Mouse (Mus musculus) embryonic facial prominence, embryonic 12.5 days (tissue): ENCODE measurements around the gene Zscan22. TPM values are rescaled to one million over a fixed set of nuclear protein-coding genes. Genes with fewer than 3 reads are reported as not detected.
"Not testable (repeated sequence)": the region's sequence is repeated elsewhere in the genome, so short reads cannot be mapped to it uniquely, and the experiment has no call there.

Experiments
- ATAC-seq: fragments of 200-750 bp; cut with Nextera tagmentation; 2 replicates; pipeline ENCODE4 v1.8.0; 2017; ENCODE audit not compliant: insufficient number of reproducible peaks, insufficient read depth, low FRiP score, low TSS enrichment
- H3K27ac ChIP-seq: fragments of 300-500 bp; sonication (generic); 2 replicates; pipeline ENCODE4 v1.5.1; 2016; ENCODE audit warnings: mild to moderate bottlenecking
- H3K27me3 ChIP-seq: fragments of 300-500 bp; sonication (generic); 2 replicates; pipeline ENCODE4 v1.6.1; 2016; ENCODE audit warnings: mild to moderate bottlenecking, moderate library complexity
- H3K36me3 ChIP-seq: fragments of 300-500 bp; sonication (generic); 2 replicates; pipeline ENCODE4 v1.6.1; 2016; ENCODE audit warnings: mild to moderate bottlenecking
- H3K4me1 ChIP-seq: fragments of 300-500 bp; sonication (generic); 2 replicates; pipeline ENCODE4 v1.6.1; 2016
- H3K4me2 ChIP-seq: fragments of 300-500 bp; sonication (generic); replicated peaks from 2 replicates; pipeline ENCODE4 v1.6.1; 2016; ENCODE audit warnings: mild to moderate bottlenecking, moderate library complexity
- H3K4me3 ChIP-seq: fragments of 300-500 bp; sonication (generic); 2 replicates; pipeline ENCODE4 v1.5.1; 2016; ENCODE audit warnings: mild to moderate bottlenecking
- H3K9ac ChIP-seq: fragments of 300-500 bp; sonication (generic); 2 replicates; pipeline ENCODE4 v1.6.1; 2016; ENCODE audit warnings: mild to moderate bottlenecking, moderate library complexity
- H3K9me3 ChIP-seq: fragments of 300-500 bp; sonication (generic); 2 replicates; pipeline ENCODE4 v1.6.1; 2016; ENCODE audit warnings: mild to moderate bottlenecking, moderate library complexity
- WGBS: fragments of 180-500 bp; shearing (Covaris S2); methylation state at CpG from one replicate; pipeline ENCODE4 v1.1.7; 2016; 5-methylcytosine and 5-hydroxymethylcytosine counted together
- polyA plus RNA-seq: library from polyadenylated mRNA; unstranded; fragments of >200 nt; fragmentation: Nextera tagmentation; extraction: Ambion mirVana; gene quantifications from 2 replicates; pipeline ENCODE4 v1.2.1, GENCODE M21; 2016

Zscan22 gene
- 16.8 and 18.2 TPM in 2 replicates for polyA plus RNA-seq

DNA sequence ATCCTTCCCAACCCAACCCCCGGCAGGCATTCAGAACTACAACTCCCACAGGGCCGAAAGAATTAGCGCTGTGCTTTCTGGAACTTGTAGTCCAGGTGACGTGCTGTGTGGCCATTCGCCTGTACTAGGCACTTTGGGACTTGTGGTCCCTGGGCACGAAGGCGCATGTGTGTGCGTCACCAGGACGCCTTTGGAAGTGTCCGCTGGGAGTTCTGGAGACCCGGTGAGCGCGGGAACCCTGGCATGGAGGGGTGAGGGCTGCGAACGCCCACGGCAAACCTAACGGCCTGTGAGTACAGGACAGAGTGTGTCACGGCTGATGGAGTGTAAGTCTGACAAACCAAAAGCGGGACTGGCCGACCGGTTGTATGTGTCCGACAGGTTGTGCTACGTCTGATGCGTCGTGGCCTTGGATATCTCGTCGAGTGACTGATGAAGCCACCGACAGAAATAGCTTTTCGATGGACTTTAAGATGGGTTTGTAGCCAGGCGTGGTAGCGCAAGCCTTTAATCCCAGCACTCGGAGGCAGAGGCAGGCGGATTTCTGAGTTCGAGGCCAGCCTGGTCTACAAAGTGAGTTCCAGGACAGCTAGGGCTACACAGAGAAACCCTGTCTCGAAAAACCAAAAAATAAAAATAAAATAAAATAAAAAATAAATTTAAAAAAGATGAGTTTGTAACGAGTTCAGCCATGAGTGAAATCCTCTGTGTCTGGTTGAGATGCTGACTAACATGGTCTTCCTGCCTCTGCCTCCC, at the start of gene Zscan22:
Zscan22 (plus strand) TSS at position 161 of the 756 bp plus-strand sequence.
- no peaks in the 10 kb centered on the region for H3K9me3 ChIP-seq
- H3K27me3 ChIP-seq, result no peaks in the 10 kb centered on the region
- H3K4me3 ChIP-seq, result peak within 1 kb of the TSS; percentile 51
- ATAC-seq, result peak; percentile 98
- no peak within 1 kb of the TSS for H3K27ac ChIP-seq
- H3K36me3 ChIP-seq, result peaks cover 10% of the 10 kb centered on the region; the same call in 1 of the 2 replicates
- peak within 1 kb of the TSS; percentile 49 for H3K9ac ChIP-seq
- 6% methylated on average over 36 of the region's 36 CpGs for WGBS
- 0 out of 2 replicates have a peak, but pooled peaks cover 6% of the 10 kb centered on the region for H3K4me1 ChIP-seq
- peak within 1 kb of the TSS; percentile 47 for H3K4me2 ChIP-seq

GRCm38 (mm10) chr7:12874301-12874700, 23.3 kb upstream of the Zscan22 start:
- no peak overlapping the region for H3K4me2 ChIP-seq
- H3K9me3 ChIP-seq, result peaks cover 4% of the 10 kb centered on the region; the same call in 1 of the 2 replicates
- ATAC-seq, result no peak
- H3K4me1 ChIP-seq, result no peaks in the 10 kb centered on the region
- H3K4me3 ChIP-seq, result no peak overlapping the region
- H3K27ac ChIP-seq, result no peak overlapping the region
- H3K27me3 ChIP-seq, result no peaks in the 10 kb centered on the region
- no peak overlapping the region for H3K9ac ChIP-seq
- 21% methylated on average over 3 of the region's 3 CpGs for WGBS
- no peaks in the 10 kb centered on the region for H3K36me3 ChIP-seq

GRCm38 (mm10) chr7:12880036-12880435, 17.6 kb upstream of the Zscan22 start:
- H3K4me1 ChIP-seq, result 0 out of 2 replicates have a peak, but pooled peaks cover 6% of the 10 kb centered on the region
- no peak overlapping the region for H3K27ac ChIP-seq
- H3K27me3 ChIP-seq, result no peaks in the 10 kb centered on the region
- H3K9me3 ChIP-seq, result no peaks in the 10 kb centered on the region
- no peak overlapping the region for H3K9ac ChIP-seq
- H3K4me2 ChIP-seq, result no peak overlapping the region
- no peak overlapping the region for H3K4me3 ChIP-seq
- H3K36me3 ChIP-seq, result peaks cover 8% of the 10 kb centered on the region; the same call in 1 of the 2 replicates
- no peak for ATAC-seq

GRCm38 (mm10) chr7:12880497-12880896, 17.1 kb upstream of the Zscan22 start:
- not testable (repeated sequence) for H3K9me3 ChIP-seq, H3K27ac ChIP-seq, H3K9ac ChIP-seq, H3K4me1 ChIP-seq, H3K27me3 ChIP-seq
- peaks cover 12% of the 10 kb centered on the region for H3K36me3 ChIP-seq
- 44% methylated on average over 8 of the region's 8 CpGs for WGBS
- 0 out of 2 replicates have a peak, but pooled peaks have one; percentile 5 for ATAC-seq
- H3K4me2 ChIP-seq, result peak overlapping the region; percentile 70
- peak overlapping the region; percentile 79 for H3K4me3 ChIP-seq

DNA sequence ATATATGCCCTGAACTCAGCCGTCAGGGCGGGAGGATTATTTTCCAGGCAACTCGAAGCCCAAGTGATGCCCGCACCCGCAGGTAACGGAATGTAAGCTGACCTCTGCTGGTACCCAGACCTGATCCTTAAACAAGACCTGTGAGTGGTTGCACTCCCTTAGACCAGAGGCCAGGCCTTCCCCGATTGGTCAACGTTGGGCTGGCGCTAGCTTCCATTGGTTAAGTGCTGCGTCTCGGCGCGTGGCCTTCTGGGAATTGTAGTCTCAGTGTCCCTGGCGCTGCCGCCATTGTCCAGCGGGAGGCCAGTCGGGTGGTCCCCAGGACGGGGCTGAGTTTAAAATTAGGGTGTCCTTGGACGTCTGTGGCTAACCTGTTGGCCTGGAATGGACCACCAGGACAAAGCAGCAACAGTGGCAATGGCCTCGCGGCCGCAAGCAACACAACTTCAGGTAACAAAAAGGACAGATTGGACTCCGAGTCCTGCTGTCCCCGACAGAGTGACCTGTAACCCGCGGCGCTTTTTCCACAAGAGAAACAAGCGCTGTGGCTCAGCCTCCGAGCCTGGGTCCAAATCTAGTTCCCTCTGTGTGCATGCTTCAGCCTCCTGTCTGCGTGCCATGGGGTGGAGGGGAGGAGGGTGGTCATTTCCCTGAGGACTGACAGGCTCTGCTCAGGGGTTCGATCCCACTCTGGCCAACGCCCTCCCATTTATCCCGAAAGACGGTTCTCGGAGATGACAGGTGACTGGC, 16.5 kb upstream of the Zscan22 start, which contains the start of gene Zfp128:
Zfp128 (plus strand) TSS at position 267 of the 750 bp plus-strand sequence.
- Histone ChIP-seq H3K36me3 (peaks cover 18% of the 10 kb centered on the region), H3K4me2 (peak within 1 kb of the TSS; percentile 70), H3K9ac (peak within 1 kb of the TSS; percentile 81), H3K4me1 (0 out of 2 replicates have a peak, but pooled peaks cover 6% of the 10 kb centered on the region), H3K9me3 (no peaks in the 10 kb centered on the region), H3K27me3 (no peaks in the 10 kb centered on the region), H3K27ac (no peak within 1 kb of the TSS), H3K4me3 (peak within 1 kb of the TSS; percentile 79)
- WGBS, result 2% methylated on average over 35 of the region's 35 CpGs
- peak; percentile 100 for ATAC-seq

- 92% methylated on average over 12 of the region's 12 CpGs for WGBS
- peaks cover 67% of the 10 kb centered on the region for H3K36me3 ChIP-seq
Observed at GRCm38 (mm10) chr7:12886563-12887266, 10.9 kb upstream of the Zscan22 start.

DNA sequence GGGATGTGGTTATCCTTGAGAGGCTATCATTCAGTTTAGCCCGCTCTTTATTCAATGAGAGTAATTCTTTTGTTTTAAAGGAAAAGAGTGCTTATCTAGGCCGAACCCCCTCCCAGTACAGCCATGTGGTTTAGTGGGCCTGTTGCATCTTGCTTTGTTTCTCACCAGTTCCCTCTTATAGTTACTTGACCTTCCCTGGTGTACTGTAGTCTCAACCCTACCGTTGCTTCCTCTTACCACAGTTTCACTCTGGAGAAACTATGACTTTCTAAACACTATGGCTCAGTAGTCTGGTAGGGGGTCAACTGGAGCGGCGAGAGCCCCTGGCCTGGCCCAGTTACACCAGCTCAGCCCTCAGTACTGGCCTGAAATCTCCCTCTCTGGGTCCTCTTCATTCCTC, 10.0 kb upstream of the Zscan22 start:
- H3K9ac ChIP-seq, result no peak overlapping the region
- no peaks in the 10 kb centered on the region for H3K9me3 ChIP-seq
- no peaks in the 10 kb centered on the region for H3K27me3 ChIP-seq
- no peak for ATAC-seq
- no peak overlapping the region for H3K4me3 ChIP-seq
- H3K4me2 ChIP-seq, result no peak overlapping the region
- H3K27ac ChIP-seq, result no peak overlapping the region
- WGBS, result 95% methylated on average over 5 of the region's 5 CpGs
- H3K4me1 ChIP-seq, result no peaks in the 10 kb centered on the region
- peaks cover 75% of the 10 kb centered on the region for H3K36me3 ChIP-seq

More at GRCm38 (mm10) chr7:12886563-12887266, 10.9 kb upstream of the Zscan22 start:
- Histone ChIP-seq H3K4me1 (0 out of 2 replicates have a peak, but pooled peaks cover 5% of the 10 kb centered on the region), H3K9me3 (no peaks in the 10 kb centered on the region), H3K4me3 (no peak overlapping the region), H3K9ac (no peak overlapping the region), H3K27me3 (no peaks in the 10 kb centered on the region), H3K27ac (no peak overlapping the region), H3K4me2 (no peak overlapping the region)
- ATAC-seq, result no peak

DNA sequence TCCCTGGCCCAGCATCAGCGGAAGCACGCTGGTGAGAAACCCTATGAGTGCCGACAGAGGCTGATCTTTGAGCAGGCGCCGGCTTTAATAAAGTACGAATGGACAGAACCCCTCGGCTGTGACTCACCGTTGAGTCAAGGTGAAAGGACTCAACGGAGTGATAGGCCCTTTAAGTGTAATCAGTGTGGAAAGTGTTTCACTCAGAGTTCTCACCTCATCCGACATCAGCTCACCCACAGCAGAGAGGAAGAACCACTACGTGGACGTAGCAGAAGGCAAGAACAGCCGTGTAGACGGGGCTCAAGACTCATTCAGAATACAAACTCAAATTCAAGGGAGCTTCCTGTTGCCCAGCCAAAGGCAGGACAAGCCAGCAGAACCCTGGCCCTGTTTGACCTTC, 6.7 kb upstream of the Zscan22 start:
- no peak overlapping the region for H3K9ac ChIP-seq
- no peaks in the 10 kb centered on the region for H3K4me1 ChIP-seq
- H3K36me3 ChIP-seq, result peaks cover 59% of the 10 kb centered on the region
- H3K27me3 ChIP-seq, result no peaks in the 10 kb centered on the region
- 93% methylated on average over 14 of the region's 14 CpGs for WGBS
- no peak overlapping the region for H3K4me2 ChIP-seq
- H3K9me3 ChIP-seq, result no peaks in the 10 kb centered on the region
- H3K27ac ChIP-seq, result no peak overlapping the region
- H3K4me3 ChIP-seq, result no peak overlapping the region
- no peak for ATAC-seq

GRCm38 (mm10) chr7:12891334-12891733, 6.3 kb upstream of the Zscan22 start:
- WGBS, result 64% methylated on average over 1 of the region's 1 CpGs
- Histone ChIP-seq H3K9me3 (no peaks in the 10 kb centered on the region), H3K9ac (no peak overlapping the region), H3K4me3 (no peak overlapping the region), H3K4me1 (no peaks in the 10 kb centered on the region), H3K4me2 (no peak overlapping the region), H3K27ac (no peak overlapping the region), H3K36me3 (peaks cover 55% of the 10 kb centered on the region), H3K27me3 (no peaks in the 10 kb centered on the region)
- ATAC-seq, result no peak

GRCm38 (mm10) chr7:12901517-12901916, 3.9 kb downstream of the Zscan22 start:
- WGBS, result 92% methylated on average over 5 of the region's 5 CpGs
- peaks cover 38% of the 10 kb centered on the region for H3K36me3 ChIP-seq
- H3K27me3 ChIP-seq, result no peaks in the 10 kb centered on the region
- no peak overlapping the region for H3K27ac ChIP-seq
- H3K4me3 ChIP-seq, result no peak overlapping the region
- H3K4me1 ChIP-seq, result 0 out of 2 replicates have a peak, but pooled peaks cover 6% of the 10 kb centered on the region
- H3K4me2 ChIP-seq, result no peak overlapping the region
- H3K9ac ChIP-seq, result no peak overlapping the region
- no peak for ATAC-seq
- H3K9me3 ChIP-seq, result no peaks in the 10 kb centered on the region

DNA sequence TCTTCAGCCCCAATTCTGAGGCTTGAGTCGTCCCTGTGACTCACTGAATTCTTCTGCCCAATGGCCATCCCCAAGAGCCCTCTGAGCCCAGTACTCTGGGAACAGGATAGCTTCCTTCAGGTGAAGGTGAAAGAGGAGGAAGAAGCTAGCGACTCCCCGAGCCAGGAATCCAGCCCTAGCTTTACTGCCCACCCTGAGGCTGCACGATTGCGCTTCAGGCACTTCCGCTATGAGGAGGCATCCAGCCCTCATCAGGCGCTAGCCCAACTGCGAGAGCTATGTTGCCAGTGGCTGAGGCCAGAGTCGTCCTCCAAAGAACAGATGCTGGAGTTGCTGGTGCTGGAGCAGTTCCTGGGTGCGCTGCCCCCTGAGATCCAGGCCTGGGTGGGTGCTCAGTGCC, 6.0 kb downstream of the Zscan22 start:
- peak overlapping the region; percentile 17; the same call in 1 of the 2 replicates for H3K4me3 ChIP-seq
- no peaks in the 10 kb centered on the region for H3K27me3 ChIP-seq
- peaks cover 59% of the 10 kb centered on the region for H3K36me3 ChIP-seq
- H3K4me1 ChIP-seq, result 0 out of 2 replicates have a peak, but pooled peaks cover 3% of the 10 kb centered on the region
- WGBS, result 49% methylated on average over 10 of the region's 10 CpGs
- no peaks in the 10 kb centered on the region for H3K9me3 ChIP-seq
- H3K4me2 ChIP-seq, result no peak overlapping the region
- no peak overlapping the region for H3K9ac ChIP-seq
- no peak overlapping the region for H3K27ac ChIP-seq
- ATAC-seq, result no peak
